Mouse (Mus musculus) heart, adult 2 months (tissue): ENCODE measurements around the gene Ror2.

Experiments
- CTCF ChIP-seq: fragments of 200-600 bp; IDR thresholded peaks from 2 replicates; pipeline ENCODE4 v1.8.1; 2022; ENCODE audit warnings: antibody characterized with exemption, mild to moderate bottlenecking, moderate library complexity
- EP300 ChIP-seq: fragments of 200-500 bp; IDR thresholded peaks from 2 replicates; pipeline ENCODE4 v1.6.1; 2011; ENCODE audit warnings: low read depth, low read length, control low read depth; ENCODE audit not compliant: insufficient read depth

- TF ChIP-seq CTCF (no peak), EP300 (no peak)
Observed at GRCm38 (mm10) chr13:53069076-53069690, 216.7 kb downstream of the Ror2 start.
